Mouse (Mus musculus): ENCODE measurements around the gene Rab40b.
"Not testable (repeated sequence)": the region's sequence is repeated elsewhere in the genome, so short reads cannot be mapped to it uniquely, and the experiment has no call there.

Rab40b gene

GRCm38 (mm10) chr11:121368731-121369130 lies 19.3 kb downstream of the Rab40b start:
- no peak for DNase-seq (ENCODE audit: low spot score)

- DNase-seq (ENCODE audit: low spot score) = no peak
Measured at GRCm38 (mm10) chr11:121367170-121367707, 20.8 kb downstream of the Rab40b start.

- DNase-seq (ENCODE audit: low spot score) = no peak
Measured at GRCm38 (mm10) chr11:121362212-121362611, 25.8 kb downstream of the Rab40b start.

GRCm38 (mm10) chr11:121354091-121354707 lies 33.9 kb downstream of the Rab40b start, which contains the start of gene Wdr45b:
TSS of gene Wdr45b (minus strand) at chr11:121354445.
- peak; percentile 97 for DNase-seq (ENCODE audit: low spot score)

GRCm38 (mm10) chr11:121353326-121354090 lies 34.5 kb downstream of the Rab40b start:
- DNase-seq (ENCODE audit: low spot score) = peak; percentile 49

- not testable (repeated sequence) for DNase-seq (ENCODE audit: low spot score)
Measured at GRCm38 (mm10) chr11:121348727-121349126, 39.3 kb downstream of the Rab40b start.

GRCm38 (mm10) chr11:121348166-121348565 lies 39.9 kb downstream of the Rab40b start:
- DNase-seq (ENCODE audit: low spot score) = no peak

GRCm38 (mm10) chr11:121347036-121347435 lies 41.0 kb downstream of the Rab40b start:
- no peak for DNase-seq (ENCODE audit: low spot score)

- DNase-seq (ENCODE audit: low spot score) = not testable (repeated sequence)
Measured at GRCm38 (mm10) chr11:121342423-121342822, 45.6 kb downstream of the Rab40b start.

- no peak for DNase-seq (ENCODE audit: low spot score)
Measured at GRCm38 (mm10) chr11:121340287-121340686, 47.8 kb downstream of the Rab40b start.

- DNase-seq (ENCODE audit: low spot score) = no peak
Measured at GRCm38 (mm10) chr11:121339647-121340046, 48.4 kb downstream of the Rab40b start.

GRCm38 (mm10) chr11:121331641-121332040 lies 56.4 kb downstream of the Rab40b start:
- DNase-seq (ENCODE audit: low spot score) = no peak

- DNase-seq (ENCODE audit: low spot score) = no peak
Measured at GRCm38 (mm10) chr11:121328619-121329018, 59.4 kb downstream of the Rab40b start.

- DNase-seq (ENCODE audit: low spot score) = no peak
Measured at GRCm38 (mm10) chr11:121328206-121328605, 59.8 kb downstream of the Rab40b start.

GRCm38 (mm10) chr11:121326681-121327080 lies 61.4 kb downstream of the Rab40b start:
- no peak for DNase-seq (ENCODE audit: low spot score)

- DNase-seq (ENCODE audit: low spot score) = no peak
Measured at GRCm38 (mm10) chr11:121326034-121326433, 62.0 kb downstream of the Rab40b start.

- not testable (repeated sequence) for DNase-seq (ENCODE audit: low spot score)
Measured at GRCm38 (mm10) chr11:121307712-121308111, 80.3 kb downstream of the Rab40b start.

GRCm38 (mm10) chr11:121306608-121307007 lies 81.4 kb downstream of the Rab40b start:
- DNase-seq (ENCODE audit: low spot score) = no peak
